Mouse (Mus musculus) layer of hippocampus, adult 11-12 months (tissue): ENCODE measurements at regions not wholly inside any gene's neighbourhood (a gene's known extent, or its start where the extent isn't known, plus 50 kb on each side); places are given as distances from the start of the nearest gene placed in this dataset.

ENCODE experiments used
- DNase-seq: peaks from one replicate; pipeline ENCODE4 v3.0.0; 2022; ENCODE audit warnings: low spot score

GRCm38 (mm10) chr13:112220184-112220583 lies 68.1 kb upstream of the Ankrd55 start:
- DNase-seq: no peak

DNA sequence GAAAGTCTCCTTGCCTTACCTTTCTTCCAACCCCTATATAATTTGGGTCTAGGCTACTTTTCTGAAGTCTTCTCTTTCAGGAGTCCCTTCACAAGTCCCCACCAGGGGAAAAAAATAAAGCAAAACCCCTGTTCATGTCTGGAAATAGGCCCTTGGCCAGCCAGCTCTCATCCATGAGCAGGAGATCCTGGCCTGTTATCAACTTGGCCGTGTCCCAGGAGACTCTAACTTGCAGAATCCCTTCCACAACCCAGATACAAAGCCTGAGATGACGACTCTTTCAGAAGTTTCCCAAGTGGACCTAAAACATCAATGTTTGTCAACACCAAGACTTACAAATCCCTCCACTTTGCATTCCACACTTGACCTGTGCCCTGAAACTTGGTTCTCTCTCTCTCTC lies 64.6 kb upstream of the Ankrd55 start:
- DNase-seq: no peak

GRCm38 (mm10) chr13:112227766-112228165 lies 60.5 kb upstream of the Ankrd55 start:
- no peak for DNase-seq

DNA sequence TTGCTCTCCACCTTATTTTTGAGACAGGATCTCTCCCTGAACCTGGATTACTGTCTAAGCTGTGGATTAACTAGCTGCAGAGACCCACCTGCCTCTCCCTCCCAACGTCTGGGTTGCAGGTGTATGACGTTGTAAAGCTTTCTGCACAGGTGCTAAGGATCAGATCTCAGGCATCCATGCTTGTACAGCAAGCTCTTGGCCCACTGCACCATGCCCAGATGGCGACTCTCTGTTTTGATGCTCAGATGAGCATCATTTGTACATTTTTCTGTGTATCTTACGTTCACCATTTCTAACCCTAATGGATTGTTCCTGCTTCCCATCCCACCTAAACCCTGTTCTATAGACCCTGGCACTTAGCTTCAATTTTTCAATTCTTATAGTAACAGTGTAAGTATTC lies 59.4 kb upstream of the Ankrd55 start:
- no peak for DNase-seq

DNA sequence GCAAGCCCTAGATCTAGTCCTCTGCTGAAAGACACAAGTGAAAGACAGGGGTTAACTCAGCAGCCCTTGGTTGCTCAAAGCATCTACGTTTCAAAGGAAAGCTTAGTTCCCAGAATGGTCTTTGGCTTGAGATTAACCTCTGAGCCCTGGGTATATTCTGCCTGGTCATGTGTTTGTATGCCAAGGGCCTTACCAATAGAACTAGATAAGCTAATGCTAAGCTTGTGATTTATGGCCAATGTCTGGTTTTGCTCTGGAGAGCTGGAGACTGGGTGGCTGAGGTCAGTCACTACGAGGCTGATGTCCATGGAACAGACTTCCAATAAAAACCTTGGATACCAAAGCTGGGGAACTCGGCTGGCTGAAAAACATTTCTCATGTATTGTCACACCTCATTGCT lies 58.1 kb upstream of the Ankrd55 start:
- no peak for DNase-seq

GRCm38 (mm10) chr13:112234695-112235094 lies 53.6 kb upstream of the Ankrd55 start:
- no peak for DNase-seq

DNA sequence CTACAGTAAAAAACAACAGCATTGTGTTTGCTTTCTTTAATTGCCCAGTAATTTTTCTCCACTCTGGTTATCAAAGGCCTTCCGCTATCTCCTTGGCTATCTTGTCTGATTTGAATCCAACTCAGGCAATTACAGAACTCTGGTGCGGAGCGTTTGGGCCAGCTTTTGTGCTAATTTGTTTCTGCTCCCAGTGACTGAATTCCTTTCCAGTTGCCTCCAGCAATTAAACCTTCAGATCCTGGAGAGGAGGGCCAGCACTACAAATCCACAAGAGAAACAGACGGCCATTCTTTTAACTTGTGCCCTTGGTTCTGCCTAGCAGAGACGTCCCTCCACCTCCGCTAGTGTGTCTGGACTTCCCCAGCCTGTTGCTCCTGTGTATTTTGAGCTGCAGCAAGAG lies 51.3 kb upstream of the Ankrd55 start:
- no peak for DNase-seq

DNA sequence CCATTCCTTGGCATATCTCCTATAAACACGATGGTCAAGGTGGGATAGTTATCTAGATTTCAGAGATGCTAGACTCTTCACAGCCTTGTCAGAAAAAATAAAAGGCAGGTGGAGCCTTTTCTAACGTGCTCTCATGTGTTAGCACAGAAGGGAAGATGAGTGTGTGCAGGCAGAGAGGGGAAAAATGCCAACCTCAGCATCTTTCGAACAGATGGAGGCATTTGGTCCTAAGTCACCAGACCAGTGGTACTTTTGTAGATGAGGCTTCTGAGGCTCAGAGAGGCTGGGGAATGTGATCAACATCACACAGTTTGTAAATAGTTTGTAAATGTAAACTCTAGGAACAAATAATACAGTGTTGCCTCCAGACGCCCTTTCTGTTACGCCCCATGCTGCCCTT lies 50.9 kb upstream of the Ankrd55 start:
- DNase-seq: no peak

DNA sequence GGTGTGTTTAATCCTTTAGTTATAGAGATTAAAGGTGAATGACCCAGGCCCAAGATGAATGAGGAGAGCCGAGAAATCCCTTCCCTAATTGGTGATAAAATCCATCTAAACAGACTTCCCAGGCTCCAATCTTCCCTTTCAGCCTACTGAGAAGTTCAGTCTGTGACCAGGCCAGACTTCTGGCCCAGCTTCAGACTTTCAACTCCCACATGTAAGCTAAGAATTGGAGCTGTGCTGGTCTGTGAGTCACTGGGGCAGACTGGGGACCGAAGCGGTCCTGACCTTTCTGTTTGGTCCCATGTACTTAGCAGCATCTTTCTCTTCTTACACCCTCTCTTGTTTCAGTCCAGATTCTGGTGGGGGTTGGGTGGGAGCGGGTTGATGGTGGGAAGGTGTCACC lies 50.3 kb upstream of the Ankrd55 start:
- DNase-seq: no peak
